Mouse (Mus musculus) heart, postnatal 14 days (tissue): ENCODE measurements at regions not wholly inside any gene's neighbourhood (a gene's known extent, or its start where the extent isn't known, plus 50 kb on each side); places are given as distances from the start of the nearest gene placed in this dataset.

Experiments
- DNase-seq, 2 experiments: peaks; one replicate each; pipeline ENCODE4 v3.0.0; 2021 to 2022
- intact Hi-C: fragments of 180-260 bp; cut with DNase I; formaldehyde crosslinking; loops from one replicate; pipeline ENCODE4 v1.15.1; 2025

- intact Hi-C loops = no loop called here
- DNase-seq = no peak
These were observed 319.0 kb upstream of the Pappa start for GRCm38 (mm10) chr4:64804996-64805395.

- DNase-seq = no peak
- intact Hi-C loops = no loop called here
These were observed 316.8 kb upstream of the Pappa start for GRCm38 (mm10) chr4:64807148-64807547.

GRCm38 (mm10) chr4:64811974-64812373, 312.0 kb upstream of the Pappa start:
- intact Hi-C loops = no loop called here
- DNase-seq = no peak

- intact Hi-C loops = no loop called here
- DNase-seq = no peak
These were observed 311.2 kb upstream of the Pappa start for GRCm38 (mm10) chr4:64812812-64813211.

GRCm38 (mm10) chr4:64832882-64833281, 291.1 kb upstream of the Pappa start:
- intact Hi-C loops = loop anchor here (2.0 to 10.0 kb wide), 3 partner anchors 292 to 754 kb away; partner anchors contain the start of gene Pappa
- peak in 1 of 2 experiments; percentile 9 for DNase-seq

GRCm38 (mm10) chr4:64874521-64874920, 249.5 kb upstream of the Pappa start:
- DNase-seq = no peak
- intact Hi-C loops = no loop called here

GRCm38 (mm10) chr4:64876924-64877323, 247.1 kb upstream of the Pappa start:
- intact Hi-C loops = no loop called here

GRCm38 (mm10) chr4:64897935-64898334, 226.0 kb upstream of the Pappa start:
- no peak for DNase-seq
- intact Hi-C loops = no loop called here

More at GRCm38 (mm10) chr4:64876924-64877323, 247.1 kb upstream of the Pappa start:
- no peak for DNase-seq

GRCm38 (mm10) chr4:64901091-64901845, 222.7 kb upstream of the Pappa start:
- intact Hi-C loops = no loop called here
- peak; percentile 1 to 3 for DNase-seq

- intact Hi-C loops = no loop called here
- DNase-seq = no peak
These were observed 200.2 kb upstream of the Pappa start for GRCm38 (mm10) chr4:64923751-64924150.

- DNase-seq = no peak
- intact Hi-C loops = no loop called here
These were observed 195.4 kb upstream of the Pappa start for GRCm38 (mm10) chr4:64928553-64928952.

GRCm38 (mm10) chr4:64945547-64945946, 178.4 kb upstream of the Pappa start:
- no peak for DNase-seq
- intact Hi-C loops = no loop called here

- intact Hi-C loops = no loop called here
- DNase-seq = no peak
These were observed 171.3 kb upstream of the Pappa start for GRCm38 (mm10) chr4:64952651-64953050.

GRCm38 (mm10) chr4:64958843-64959242, 165.1 kb upstream of the Pappa start:
- no peak for DNase-seq
- intact Hi-C loops = no loop called here

- intact Hi-C loops = no loop called here
- no peak for DNase-seq
These were observed 162.2 kb upstream of the Pappa start for GRCm38 (mm10) chr4:64961796-64962195.
